Mouse (Mus musculus) frontal cortex, postnatal 25 days (tissue): ENCODE results near the gene Zfp771.

Experiments used
- DNase-seq, 2 experiments: peaks; one replicate each; pipeline ENCODE4 v3.0.0; 2022; ENCODE audit warnings: low spot score in 2 of 2

The Zfp771 gene

GRCm38 (mm10) chr7:127243870-127244657, at the start of gene Zfp771:
Gene Zfp771, plus strand, starts transcription at chr7:127244274.
- peak; percentile 80 to 85 for DNase-seq

- no peak for DNase-seq
Measured at GRCm38 (mm10) chr7:127194633-127195029, 49.4 kb upstream of the Zfp771 start.

- peak; percentile 86 to 90 for DNase-seq
Measured at GRCm38 (mm10) chr7:127195544-127196295, 48.4 kb upstream of the Zfp771 start, which contains the start of gene Cd2bp2. Gene Cd2bp2, minus strand, starts transcription at chr7:127196050.

GRCm38 (mm10) chr7:127196484-127196883, 47.6 kb upstream of the Zfp771 start:
- DNase-seq, result no peak

GRCm38 (mm10) chr7:127206606-127207005, 37.5 kb upstream of the Zfp771 start:
- DNase-seq, result no peak

GRCm38 (mm10) chr7:127207374-127208294, 36.4 kb upstream of the Zfp771 start:
- no peak for DNase-seq

- DNase-seq, result no peak
Measured at GRCm38 (mm10) chr7:127208295-127208552, 35.9 kb upstream of the Zfp771 start, which contains the start of gene Tbc1d10b. Gene Tbc1d10b, minus strand, starts transcription at chr7:127208468.

GRCm38 (mm10) chr7:127208553-127209438, 35.3 kb upstream of the Zfp771 start, which contains the start of gene Mylpf:
Gene Mylpf, plus strand, starts transcription at chr7:127208890.
- peak; percentile 79 to 81 for DNase-seq

GRCm38 (mm10) chr7:127209851-127210250, 34.2 kb upstream of the Zfp771 start:
- no peak for DNase-seq

GRCm38 (mm10) chr7:127210266-127210665, 33.8 kb upstream of the Zfp771 start:
- DNase-seq, result no peak

- DNase-seq, result no peak
Measured at GRCm38 (mm10) chr7:127211014-127211745, 32.9 kb upstream of the Zfp771 start.

GRCm38 (mm10) chr7:127212432-127213250, 31.4 kb upstream of the Zfp771 start:
- DNase-seq, result no peak

- DNase-seq, result no peak
Measured at GRCm38 (mm10) chr7:127213485-127213884, 30.6 kb upstream of the Zfp771 start.

- DNase-seq, result no peak
Measured at GRCm38 (mm10) chr7:127213930-127214329, 30.1 kb upstream of the Zfp771 start.

GRCm38 (mm10) chr7:127214521-127214920, 29.6 kb upstream of the Zfp771 start:
- no peak for DNase-seq

GRCm38 (mm10) chr7:127214981-127215871, 28.8 kb upstream of the Zfp771 start:
- no peak for DNase-seq

GRCm38 (mm10) chr7:127216307-127216706, 27.8 kb upstream of the Zfp771 start:
- DNase-seq, result no peak

GRCm38 (mm10) chr7:127217475-127217874, 26.6 kb upstream of the Zfp771 start:
- DNase-seq, result no peak
